Mouse (Mus musculus) right cerebral cortex, postnatal 10 days (tissue): ENCODE data around the gene Rad9a.

ENCODE experiments used
- DNase-seq, 2 experiments: peaks; one replicate each; pipeline ENCODE4 v3.0.0; 2021; ENCODE audit warnings: low spot score in 2 of 2

Gene Rad9a

GRCm38 (mm10) chr19:4218293-4218692, 16.8 kb upstream of the Rad9a start:
- DNase-seq, result no peak

- no peak for DNase-seq
Measured at GRCm38 (mm10) chr19:4217855-4218254, 16.4 kb upstream of the Rad9a start.

GRCm38 (mm10) chr19:4217140-4217539, 15.7 kb upstream of the Rad9a start:
- DNase-seq, result no peak

GRCm38 (mm10) chr19:4216041-4216685, 14.7 kb upstream of the Rad9a start:
- DNase-seq, result no peak

GRCm38 (mm10) chr19:4215451-4215840, 14.0 kb upstream of the Rad9a start:
- no peak for DNase-seq

- DNase-seq, result no peak
Measured at GRCm38 (mm10) chr19:4214771-4215450, 13.4 kb upstream of the Rad9a start.

GRCm38 (mm10) chr19:4214071-4214770, 12.8 kb upstream of the Rad9a start, which contains the start of the genes Clcf1 and AC109138.7:
Gene Clcf1, plus strand, starts transcription at chr19:4214238.
Gene AC109138.7, plus strand, starts transcription at chr19:4214357.
- no peak for DNase-seq

GRCm38 (mm10) chr19:4213524-4213974, 12.1 kb upstream of the Rad9a start:
- DNase-seq, result no peak

- no peak for DNase-seq
Measured at GRCm38 (mm10) chr19:4211891-4212588, 10.6 kb upstream of the Rad9a start.

GRCm38 (mm10) chr19:4208563-4208962, 7.1 kb upstream of the Rad9a start:
- DNase-seq, result no peak

GRCm38 (mm10) chr19:4206971-4207370, 5.5 kb upstream of the Rad9a start:
- peak in 1 of 2 experiments; percentile 76 for DNase-seq

GRCm38 (mm10) chr19:4204889-4205288, 3.4 kb upstream of the Rad9a start:
- DNase-seq, result no peak

- DNase-seq, result no peak
Measured at GRCm38 (mm10) chr19:4203604-4204326, 2.3 kb upstream of the Rad9a start.

GRCm38 (mm10) chr19:4203148-4203547, 1.7 kb upstream of the Rad9a start:
- DNase-seq, result no peak

GRCm38 (mm10) chr19:4202149-4202548, 687 bp upstream of the Rad9a start:
- DNase-seq, result no peak

- no peak for DNase-seq
Measured at GRCm38 (mm10) chr19:4197180-4197579, 4.3 kb downstream of the Rad9a start.

- DNase-seq, result no peak
Measured at GRCm38 (mm10) chr19:4196548-4196947, 4.9 kb downstream of the Rad9a start.

GRCm38 (mm10) chr19:4196048-4196447, 5.4 kb downstream of the Rad9a start:
- no peak for DNase-seq

- DNase-seq, result no peak
Measured at GRCm38 (mm10) chr19:4194776-4195650, 6.4 kb downstream of the Rad9a start.

- DNase-seq, result no peak
Measured at GRCm38 (mm10) chr19:4194021-4194724, 7.3 kb downstream of the Rad9a start.
